Mouse (Mus musculus): ENCODE results near the gene Dupd1. TPM values are rescaled to one million over a fixed set of nuclear protein-coding genes. Genes with fewer than 3 reads are reported as not detected.

The Dupd1 gene
- polyA plus RNA-seq, 1 experiment, result not detected

DNA sequence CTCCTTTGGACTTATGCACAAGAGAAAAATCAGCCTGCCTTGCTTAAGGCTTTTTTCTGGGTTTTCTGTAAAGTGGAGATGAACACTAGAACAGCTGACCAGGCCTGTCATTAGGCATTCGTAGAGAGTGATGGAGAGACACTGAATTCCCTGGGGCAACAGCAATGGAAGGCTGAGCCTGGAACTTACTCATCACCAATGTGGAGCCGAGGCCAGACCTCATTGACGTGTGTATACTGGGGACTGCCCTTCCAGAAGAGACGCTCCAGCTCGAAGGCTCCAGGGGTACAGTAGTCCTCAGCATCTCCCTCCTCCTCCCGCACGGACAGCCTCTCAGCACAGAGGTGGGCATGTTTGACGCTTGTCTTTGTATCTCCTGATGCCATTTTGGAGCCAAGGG lies 11.7 kb downstream of the Dupd1 start:
- Histone ChIP-seq H3K4me3 (ENCODE audit: low read depth, low read length) (no peak overlapping the region), H3K9ac (ENCODE audit: low read depth, poor library complexity, severe bottlenecking) (no peak overlapping the region), H3K27ac (ENCODE audit: insufficient read depth, low read length) (no peak overlapping the region), H3K36me3 (ENCODE audit: control insufficient read depth, insufficient read depth, low read length, poor library complexity, severe bottlenecking) (no peaks in the 10 kb centered on the region), H3K4me1 (ENCODE audit: control insufficient read depth, insufficient read depth, low read length) (no peaks in the 10 kb centered on the region), H3K9me3 (replicated peaks; ENCODE audit: control insufficient read depth, insufficient read depth, low read length, poor library complexity, severe bottlenecking) (no peaks in the 10 kb centered on the region), H3K27me3 (ENCODE audit: control insufficient read depth, insufficient read depth, low read length, poor library complexity, severe bottlenecking) (no peaks in the 10 kb centered on the region)
- no peak for TF ChIP-seq CTCF (IDR thresholded peaks at IDR 0.05; ENCODE audit: low read depth, low read length)
- no peak for TF ChIP-seq POLR2A (IDR thresholded peaks at IDR 0.05; ENCODE audit: insufficient read depth, low read length)
- no peak for TF ChIP-seq EP300 (IDR thresholded peaks at IDR 0.05; ENCODE audit: insufficient read depth, low read depth, low read length)

DNA sequence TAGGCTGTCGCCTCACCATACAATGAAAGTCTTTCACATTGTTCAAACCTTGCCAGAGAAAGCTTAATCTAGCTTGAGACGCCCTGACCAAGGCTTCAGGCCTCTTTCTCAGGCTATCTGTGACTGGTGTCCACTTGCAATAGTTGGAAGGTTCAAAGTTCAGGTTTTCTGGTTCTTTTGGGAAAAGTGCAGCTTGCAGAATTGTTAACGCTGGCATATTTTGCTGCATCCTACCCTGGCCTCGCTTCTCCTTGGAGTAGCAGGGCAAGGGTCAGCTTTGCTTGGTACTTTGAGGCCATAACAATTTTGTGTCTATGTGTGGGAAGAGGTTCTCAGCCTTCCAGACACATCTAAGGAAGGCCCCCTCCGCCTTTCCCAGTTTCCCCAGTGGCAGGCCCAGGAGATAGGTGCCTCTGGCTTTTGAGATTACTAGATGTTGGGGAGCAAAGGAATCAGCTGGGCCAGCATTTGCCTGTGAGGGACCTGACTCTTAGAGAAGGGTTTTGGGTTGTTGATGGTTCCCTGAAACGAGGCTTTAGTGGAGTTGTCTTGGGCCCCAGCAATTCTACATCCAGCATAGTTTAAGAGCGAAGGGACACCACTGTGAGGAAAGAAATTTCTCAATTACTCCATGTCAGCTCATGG lies 18.1 kb downstream of the Dupd1 start:
- no peak overlapping the region for H3K4me3 ChIP-seq (ENCODE audit: low read depth, low read length)
- no peaks in the 10 kb centered on the region for H3K36me3 ChIP-seq (ENCODE audit: control insufficient read depth, insufficient read depth, low read length, poor library complexity, severe bottlenecking)
- H3K9ac ChIP-seq (ENCODE audit: low read depth, poor library complexity, severe bottlenecking), result no peak overlapping the region
- no peaks in the 10 kb centered on the region for H3K9me3 ChIP-seq (replicated peaks; ENCODE audit: control insufficient read depth, insufficient read depth, low read length, poor library complexity, severe bottlenecking)
- TF ChIP-seq CTCF (IDR thresholded peaks at IDR 0.05; ENCODE audit: low read depth, low read length) (no peak), POLR2A (IDR thresholded peaks at IDR 0.05; ENCODE audit: insufficient read depth, low read length) (no peak), EP300 (IDR thresholded peaks at IDR 0.05; ENCODE audit: insufficient read depth, low read depth, low read length) (no peak)
- no peaks in the 10 kb centered on the region for H3K4me1 ChIP-seq (ENCODE audit: control insufficient read depth, insufficient read depth, low read length)
- no peaks in the 10 kb centered on the region for H3K27me3 ChIP-seq (ENCODE audit: control insufficient read depth, insufficient read depth, low read length, poor library complexity, severe bottlenecking)
- no peak overlapping the region for H3K27ac ChIP-seq (ENCODE audit: insufficient read depth, low read length)

DNA sequence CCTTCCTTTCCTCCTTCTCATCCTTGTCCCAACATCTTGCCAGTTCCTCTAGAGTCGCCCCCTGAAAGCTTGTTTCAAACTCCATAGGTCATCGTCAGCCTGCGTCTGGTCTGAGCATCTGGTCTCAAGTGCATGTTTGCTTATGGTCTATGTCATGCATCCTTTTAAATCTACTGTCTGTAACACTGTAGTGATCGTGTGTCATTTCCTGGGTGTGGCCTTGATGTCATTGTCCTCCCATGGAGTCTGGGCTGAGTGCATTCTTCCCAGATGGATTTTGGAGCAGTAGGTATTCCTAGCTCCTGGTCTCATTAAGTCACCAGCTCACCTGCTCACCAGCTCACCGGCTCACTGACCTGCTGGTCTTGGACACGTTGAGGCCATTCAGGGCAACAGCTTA lies 19.4 kb downstream of the Dupd1 start:
- no peaks in the 10 kb centered on the region for H3K27me3 ChIP-seq (ENCODE audit: control insufficient read depth, insufficient read depth, low read length, poor library complexity, severe bottlenecking)
- no peaks in the 10 kb centered on the region for H3K9me3 ChIP-seq (replicated peaks; ENCODE audit: control insufficient read depth, insufficient read depth, low read length, poor library complexity, severe bottlenecking)
- no peaks in the 10 kb centered on the region for H3K4me1 ChIP-seq (ENCODE audit: control insufficient read depth, insufficient read depth, low read length)
- H3K4me3 ChIP-seq (ENCODE audit: low read depth, low read length), result no peak overlapping the region
- no peak overlapping the region for H3K27ac ChIP-seq (ENCODE audit: insufficient read depth, low read length)
- TF ChIP-seq POLR2A (IDR thresholded peaks at IDR 0.05; ENCODE audit: insufficient read depth, low read length) (no peak), CTCF (IDR thresholded peaks at IDR 0.05; ENCODE audit: low read depth, low read length) (no peak), EP300 (IDR thresholded peaks at IDR 0.05; ENCODE audit: insufficient read depth, low read depth, low read length) (no peak)
- H3K36me3 ChIP-seq (ENCODE audit: control insufficient read depth, insufficient read depth, low read length, poor library complexity, severe bottlenecking), result no peaks in the 10 kb centered on the region
- H3K9ac ChIP-seq (ENCODE audit: low read depth, poor library complexity, severe bottlenecking), result no peak overlapping the region

GRCm38 (mm10) chr14:21691070-21691469 lies 23.3 kb downstream of the Dupd1 start:
- H3K36me3 ChIP-seq (ENCODE audit: control insufficient read depth, insufficient read depth, low read length, poor library complexity, severe bottlenecking), result no peaks in the 10 kb centered on the region
- no peak overlapping the region for H3K4me3 ChIP-seq (ENCODE audit: low read depth, low read length)
- no peak for TF ChIP-seq POLR2A (IDR thresholded peaks at IDR 0.05; ENCODE audit: insufficient read depth, low read length)
- TF ChIP-seq EP300 (IDR thresholded peaks at IDR 0.05; ENCODE audit: insufficient read depth, low read depth, low read length), result no peak
- TF ChIP-seq CTCF (IDR thresholded peaks at IDR 0.05; ENCODE audit: low read depth, low read length), result no peak
- no peaks in the 10 kb centered on the region for H3K9me3 ChIP-seq (replicated peaks; ENCODE audit: control insufficient read depth, insufficient read depth, low read length, poor library complexity, severe bottlenecking)
- no peak overlapping the region for H3K9ac ChIP-seq (ENCODE audit: low read depth, poor library complexity, severe bottlenecking)
- no peaks in the 10 kb centered on the region for H3K4me1 ChIP-seq (ENCODE audit: control insufficient read depth, insufficient read depth, low read length)
- no peak overlapping the region for H3K27ac ChIP-seq (ENCODE audit: insufficient read depth, low read length)
- 0 out of 2 replicates have a peak, but pooled peaks cover 2% of the 10 kb centered on the region for H3K27me3 ChIP-seq (ENCODE audit: control insufficient read depth, insufficient read depth, low read length, poor library complexity, severe bottlenecking)

GRCm38 (mm10) chr14:21686376-21687279 lies 27.7 kb downstream of the Dupd1 start:
- TF ChIP-seq CTCF (IDR thresholded peaks at IDR 0.05; ENCODE audit: low read depth, low read length) (no peak), POLR2A (IDR thresholded peaks at IDR 0.05; ENCODE audit: insufficient read depth, low read length) (no peak), EP300 (IDR thresholded peaks at IDR 0.05; ENCODE audit: insufficient read depth, low read depth, low read length) (no peak)
- Histone ChIP-seq H3K36me3 (ENCODE audit: control insufficient read depth, insufficient read depth, low read length, poor library complexity, severe bottlenecking) (no peaks in the 10 kb centered on the region), H3K4me3 (ENCODE audit: low read depth, low read length) (peak overlapping the region; percentile 71), H3K9ac (ENCODE audit: low read depth, poor library complexity, severe bottlenecking) (peak overlapping the region; percentile 36), H3K4me1 (ENCODE audit: control insufficient read depth, insufficient read depth, low read length) (no peaks in the 10 kb centered on the region), H3K27ac (ENCODE audit: insufficient read depth, low read length) (no peak overlapping the region), H3K9me3 (replicated peaks; ENCODE audit: control insufficient read depth, insufficient read depth, low read length, poor library complexity, severe bottlenecking) (no peaks in the 10 kb centered on the region), H3K27me3 (ENCODE audit: control insufficient read depth, insufficient read depth, low read length, poor library complexity, severe bottlenecking) (0 out of 2 replicates have a peak, but pooled peaks cover 2% of the 10 kb centered on the region)

Data from ES-Bruce4 (cell line).